Mouse (Mus musculus): ENCODE results near the gene Nup98.

- TF ChIP-seq HCFC1 (IDR thresholded peaks at IDR 0.05; ENCODE audit: borderline replicate concordance, insufficient read depth, low read length) (no peak), ZC3H11A (IDR thresholded peaks at IDR 0.05; ENCODE audit: borderline replicate concordance, low read depth, low read length) (no peak), ZNF384 (IDR thresholded peaks at IDR 0.05; ENCODE audit: low read depth, low read length) (no peak), CHD2 (IDR thresholded peaks at IDR 0.05; ENCODE audit: low read depth, low read length) (no peak)
Observed at GRCm38 (mm10) chr7:102087336-102087735, 122.6 kb downstream of the Nup98 start.
